Mouse (Mus musculus) urinary bladder, postnatal 14 days (tissue): Measurements from ENCODE around the gene Mdm2.

Experiments used
- DNase-seq: peaks from one replicate; pipeline ENCODE4 v3.0.0; 2021; ENCODE audit warnings: low spot score

The Mdm2 gene

GRCm38 (mm10) chr10:117655460-117655859, 55.1 kb downstream of the Mdm2 start:
- no peak for DNase-seq

- no peak for DNase-seq
Observed at GRCm38 (mm10) chr10:117654576-117655123, 55.9 kb downstream of the Mdm2 start.

GRCm38 (mm10) chr10:117653779-117654173, 56.8 kb downstream of the Mdm2 start:
- DNase-seq, result no peak

GRCm38 (mm10) chr10:117652930-117653778, 57.4 kb downstream of the Mdm2 start:
- no peak for DNase-seq

- DNase-seq, result no peak
Observed at GRCm38 (mm10) chr10:117652378-117652774, 58.2 kb downstream of the Mdm2 start.

- no peak for DNase-seq
Observed at GRCm38 (mm10) chr10:117651587-117652377, 58.8 kb downstream of the Mdm2 start.

- DNase-seq, result no peak
Observed at GRCm38 (mm10) chr10:117650725-117651124, 59.8 kb downstream of the Mdm2 start.

- DNase-seq, result no peak
Observed at GRCm38 (mm10) chr10:117650042-117650655, 60.4 kb downstream of the Mdm2 start.

- DNase-seq, result no peak
Observed at GRCm38 (mm10) chr10:117649292-117650041, 61.1 kb downstream of the Mdm2 start.

GRCm38 (mm10) chr10:117648643-117649042, 61.9 kb downstream of the Mdm2 start:
- DNase-seq, result no peak

GRCm38 (mm10) chr10:117647964-117648472, 62.5 kb downstream of the Mdm2 start:
- DNase-seq, result no peak

- no peak for DNase-seq
Observed at GRCm38 (mm10) chr10:117647158-117647505, 63.4 kb downstream of the Mdm2 start.

- no peak for DNase-seq
Observed at GRCm38 (mm10) chr10:117646482-117647157, 63.9 kb downstream of the Mdm2 start.

GRCm38 (mm10) chr10:117645487-117645964, 65.0 kb downstream of the Mdm2 start:
- no peak for DNase-seq

GRCm38 (mm10) chr10:117644828-117645227, 65.7 kb downstream of the Mdm2 start:
- DNase-seq, result no peak

GRCm38 (mm10) chr10:117644429-117644748, 66.2 kb downstream of the Mdm2 start:
- DNase-seq, result no peak

GRCm38 (mm10) chr10:117643711-117644428, 66.7 kb downstream of the Mdm2 start:
- no peak for DNase-seq

GRCm38 (mm10) chr10:117643302-117643701, 67.3 kb downstream of the Mdm2 start:
- DNase-seq, result no peak

GRCm38 (mm10) chr10:117642491-117643262, 67.9 kb downstream of the Mdm2 start:
- no peak for DNase-seq

GRCm38 (mm10) chr10:117642201-117642450, 68.4 kb downstream of the Mdm2 start:
- no peak for DNase-seq
